Comparison of ENCODE assay signal across 8 mouse cellular contexts in genomic region chr14:120355742-120356440, GRCm38 (mm10).
DNase-seq lines count a peak whose midpoint lies in the region; ATAC-seq lines count a peak whose summit lies in the region.

No protein-coding gene starts in this region.

- 72% methylated on average over 10 of the region's 10 CpGs for WGBS in neural tube, embryonic 12.5 days
- WGBS in heart, embryonic 12.5 days = 66% methylated on average over 10 of the region's 10 CpGs
- 65% methylated on average over 10 of the region's 10 CpGs for WGBS in stomach, embryonic 16.5 days

- no peak overlapping the region for H3K27ac ChIP-seq in neural tube, embryonic 12.5 days
- peak overlapping the region; percentile 89 for H3K27ac ChIP-seq in heart, embryonic 12.5 days (ENCODE audit: poor library complexity, severe bottlenecking)
- peak overlapping the region; percentile 88 for H3K27ac ChIP-seq in stomach, embryonic 16.5 days (ENCODE audit: low read length)

- no peak overlapping the region for H3K9ac ChIP-seq in neural tube, embryonic 12.5 days
- H3K9ac ChIP-seq in heart, embryonic 12.5 days = peak overlapping the region; percentile 62; the same call in 1 of the 2 replicates
- no peak overlapping the region; the same call in 1 of the 2 replicates for H3K9ac ChIP-seq in stomach, embryonic 16.5 days (ENCODE audit: low read length)

- peak overlapping the region; percentile 37; the same call in 1 of the 2 replicates for H3K4me2 ChIP-seq in neural tube, embryonic 12.5 days (replicated peaks)
- peak overlapping the region; percentile 50 for H3K4me2 ChIP-seq in heart, embryonic 12.5 days
- 0 out of 2 replicates have a peak overlapping the region, but pooled peaks have one; percentile 34 for H3K4me2 ChIP-seq in stomach, embryonic 16.5 days (ENCODE audit: low read depth, low read length)

- H3K36me3 ChIP-seq in neural tube, embryonic 12.5 days = no peaks in the 10 kb centered on the region
- H3K36me3 ChIP-seq in heart, embryonic 12.5 days = peaks cover 6% of the 10 kb centered on the region
- H3K36me3 ChIP-seq in stomach, embryonic 16.5 days (ENCODE audit: control insufficient read depth, insufficient read depth, low read length) = peaks cover 3% of the 10 kb centered on the region; the same call in 1 of the 2 replicates

- DNase-seq in neural tube, embryonic 10.5 days (ENCODE audit: extremely low spot score, low spot score) = no peak
- DNase-seq in kidney, postnatal 14 days = peak; percentile 59
- DNase-seq in frontal cortex, postnatal 25 days (ENCODE audit: low spot score in 2 of 2) = no peak
- DNase-seq in cerebellum, adult 8-10 months = no peak
- DNase-seq in frontal cortex, adult 2 months (ENCODE audit: extremely low spot score in 1 of 2, low spot score in 1 of 2) = no peak

- H3K4me3 ChIP-seq in neural tube, embryonic 12.5 days = no peak overlapping the region
- no peak overlapping the region for H3K4me3 ChIP-seq in heart, embryonic 12.5 days
- H3K4me3 ChIP-seq in stomach, embryonic 16.5 days (replicated peaks; ENCODE audit: low read length) = no peak overlapping the region

- H3K9me3 ChIP-seq in neural tube, embryonic 12.5 days = no peaks in the 10 kb centered on the region
- H3K9me3 ChIP-seq in heart, embryonic 12.5 days (replicated peaks) = no peaks in the 10 kb centered on the region
- peaks cover 7% of the 10 kb centered on the region; the same call in 1 of the 2 replicates for H3K9me3 ChIP-seq in stomach, embryonic 16.5 days (replicated peaks; ENCODE audit: control insufficient read depth, low read length)

- no peaks in the 10 kb centered on the region for H3K27me3 ChIP-seq in neural tube, embryonic 12.5 days (replicated peaks)
- no peaks in the 10 kb centered on the region for H3K27me3 ChIP-seq in heart, embryonic 12.5 days (replicated peaks)
- no peaks in the 10 kb centered on the region for H3K27me3 ChIP-seq in stomach, embryonic 16.5 days (ENCODE audit: control insufficient read depth, insufficient read depth, low read length)

- H3K4me1 ChIP-seq in neural tube, embryonic 12.5 days = peaks cover 12% of the 10 kb centered on the region
- H3K4me1 ChIP-seq in heart, embryonic 12.5 days (replicated peaks) = peaks cover 56% of the 10 kb centered on the region
- peaks cover 42% of the 10 kb centered on the region for H3K4me1 ChIP-seq in stomach, embryonic 16.5 days (ENCODE audit: control insufficient read depth, insufficient read depth, low read length)

- ATAC-seq in neural tube, embryonic 12.5 days (ENCODE audit: low FRiP score, low read depth) = 0 out of 2 replicates have a peak, but pooled peaks have one; percentile 18
- no peak for ATAC-seq in heart, embryonic 12.5 days (ENCODE audit: insufficient number of reproducible peaks, low FRiP score)
- ATAC-seq in stomach, embryonic 16.5 days (ENCODE audit: insufficient read depth, low FRiP score) = no peak; the same call in 1 of the 2 replicates
